Mouse (Mus musculus): Measurements from ENCODE around the gene Cnn2. TPM values are rescaled to one million over a fixed set of nuclear protein-coding genes. Genes with fewer than 3 reads are reported as not detected.

Gene Cnn2
- polyA plus RNA-seq, 1 experiment from 2014 or later = 42.8 TPM

DNA sequence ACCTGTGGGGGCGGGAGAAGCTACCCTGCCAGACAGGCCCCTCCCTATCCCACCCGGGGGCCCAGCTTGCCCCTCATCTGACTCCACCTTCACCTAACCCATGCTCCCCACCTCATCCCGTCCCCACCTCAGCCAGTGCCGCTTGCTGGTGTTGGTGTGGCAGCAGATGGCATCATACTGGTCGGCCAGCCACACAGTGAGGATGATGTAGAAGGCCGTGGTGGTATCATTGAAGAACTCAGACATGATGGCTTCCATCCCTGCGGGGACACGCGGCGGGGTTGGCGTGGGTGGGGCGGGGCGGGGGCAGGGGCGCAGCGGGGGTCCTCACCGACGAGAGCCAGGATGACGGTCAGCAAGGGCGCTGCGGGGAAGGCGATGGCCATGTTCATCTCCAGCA, 10.3 kb upstream of the Cnn2 start:
- 93% methylated on average over 17 of the region's 21 CpGs for WGBS (ENCODE audit: insufficient replicate concordance)
- no peak overlapping the region for H3K27ac ChIP-seq (ENCODE audit: low read depth)
- TF ChIP-seq CTCF (IDR thresholded peaks at IDR 0.05; ENCODE audit: low read depth) (no peak), EP300 (IDR thresholded peaks at IDR 0.05; ENCODE audit: low read depth) (no peak)
- DNase-seq (no peak), ATAC-seq (no peak)
- no peak overlapping the region for H3K4me2 ChIP-seq (ENCODE audit: low read depth, low read length)
- no peak overlapping the region for H3K9ac ChIP-seq (replicated peaks)
- peaks cover 9% of the 10 kb centered on the region; the same call in 1 of the 2 replicates for H3K9me3 ChIP-seq (ENCODE audit: low read length)
- peaks cover 40% of the 10 kb centered on the region for H3K36me3 ChIP-seq (replicated peaks; ENCODE audit: insufficient read depth, low read length)
- H3K4me3 ChIP-seq (ENCODE audit: low read depth, low read length) = no peak overlapping the region
- H3K27me3 ChIP-seq (ENCODE audit: insufficient read depth, low read length) = no peaks in the 10 kb centered on the region
- peaks cover 10% of the 10 kb centered on the region for H3K4me1 ChIP-seq (ENCODE audit: insufficient read depth)

DNA sequence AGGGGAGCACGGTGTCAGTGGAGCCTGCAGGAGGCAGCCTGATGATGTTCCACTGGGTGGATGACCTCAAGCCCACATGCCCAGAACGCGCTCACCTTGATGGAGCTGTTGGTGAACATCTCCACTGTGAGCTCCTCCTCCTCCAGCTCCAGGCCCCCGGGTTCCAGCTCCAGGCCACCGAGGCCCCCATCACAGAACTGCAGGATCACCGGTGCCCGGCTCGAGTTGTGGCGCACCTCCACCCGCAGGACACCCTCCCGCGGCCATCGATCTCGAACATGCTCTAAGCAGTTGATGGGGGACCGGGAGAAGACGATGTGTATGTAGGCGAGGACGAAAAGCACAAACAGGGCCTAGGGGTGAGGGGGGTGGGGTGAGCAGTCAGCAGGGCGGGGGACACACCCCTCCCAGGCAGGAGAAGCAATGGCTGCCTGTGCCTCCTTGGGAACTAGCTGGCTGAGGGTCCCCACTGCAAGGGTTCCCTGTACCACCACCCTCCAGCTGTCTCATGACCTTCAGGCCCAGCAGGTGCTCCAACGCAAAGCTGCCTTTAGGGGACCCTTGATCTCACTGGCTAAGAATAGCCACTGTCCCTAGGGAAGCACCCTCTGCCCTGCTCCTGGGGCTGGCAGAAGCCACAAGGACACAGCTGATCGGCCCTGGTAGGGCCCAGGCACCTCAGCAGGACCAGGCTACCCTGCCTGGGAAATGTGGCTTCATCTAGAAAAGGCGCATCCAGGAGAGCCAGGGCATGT, 8.8 kb upstream of the Cnn2 start:
- 87% methylated on average over 22 of the region's 22 CpGs for WGBS (ENCODE audit: insufficient replicate concordance)
- peaks cover 9% of the 10 kb centered on the region; the same call in 1 of the 2 replicates for H3K9me3 ChIP-seq (ENCODE audit: low read length)
- H3K27me3 ChIP-seq (ENCODE audit: insufficient read depth, low read length) = no peaks in the 10 kb centered on the region
- no peak for DNase-seq
- H3K36me3 ChIP-seq (replicated peaks; ENCODE audit: insufficient read depth, low read length) = peaks cover 40% of the 10 kb centered on the region
- H3K9ac ChIP-seq (replicated peaks) = no peak overlapping the region
- no peak overlapping the region for H3K4me3 ChIP-seq (ENCODE audit: low read depth, low read length)
- H3K4me1 ChIP-seq (ENCODE audit: insufficient read depth) = peaks cover 15% of the 10 kb centered on the region
- H3K27ac ChIP-seq (ENCODE audit: low read depth) = no peak overlapping the region
- no peak overlapping the region for H3K4me2 ChIP-seq (ENCODE audit: low read depth, low read length)
- no peak for ATAC-seq
- TF ChIP-seq CTCF (IDR thresholded peaks at IDR 0.05; ENCODE audit: low read depth) (no peak), EP300 (IDR thresholded peaks at IDR 0.05; ENCODE audit: low read depth) (no peak)

DNA sequence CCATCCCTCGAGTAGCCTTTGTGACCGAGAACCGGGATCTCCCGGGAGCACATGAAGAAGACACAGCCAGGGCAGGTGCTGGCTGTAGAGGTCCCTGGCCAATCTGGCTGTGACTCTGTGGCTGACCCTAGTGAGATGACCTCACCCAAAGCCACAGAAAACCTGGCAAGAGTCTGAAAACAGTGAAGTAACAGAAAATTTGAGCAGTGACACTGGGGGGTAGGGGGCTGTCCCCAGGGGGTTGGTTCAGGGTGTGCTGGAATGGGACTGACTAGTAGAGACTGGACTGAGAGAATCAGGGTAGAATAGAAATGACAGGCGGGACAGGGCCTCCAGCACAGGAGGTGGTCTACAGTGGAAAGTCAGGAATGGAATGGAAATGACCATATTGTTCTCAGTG, 5.2 kb upstream of the Cnn2 start:
- TF ChIP-seq CTCF (IDR thresholded peaks at IDR 0.05; ENCODE audit: low read depth) = no peak
- no peak for TF ChIP-seq EP300 (IDR thresholded peaks at IDR 0.05; ENCODE audit: low read depth)
- no peak for DNase-seq
- Histone ChIP-seq H3K9ac (replicated peaks) (peak overlapping the region; percentile 87), H3K27me3 (ENCODE audit: insufficient read depth, low read length) (peaks cover 7% of the 10 kb centered on the region; the same call in 1 of the 2 replicates), H3K9me3 (ENCODE audit: low read length) (no peaks in the 10 kb centered on the region), H3K4me1 (ENCODE audit: insufficient read depth) (peaks cover 38% of the 10 kb centered on the region), H3K4me2 (ENCODE audit: low read depth, low read length) (peak overlapping the region; percentile 78), H3K4me3 (ENCODE audit: low read depth, low read length) (peak overlapping the region; percentile 72), H3K36me3 (replicated peaks; ENCODE audit: insufficient read depth, low read length) (peaks cover 12% of the 10 kb centered on the region; the same call in 1 of the 2 replicates), H3K27ac (ENCODE audit: low read depth) (peak overlapping the region; percentile 88)
- ATAC-seq = no peak
- WGBS (ENCODE audit: insufficient replicate concordance) = 78% methylated on average over 5 of the region's 5 CpGs

DNA sequence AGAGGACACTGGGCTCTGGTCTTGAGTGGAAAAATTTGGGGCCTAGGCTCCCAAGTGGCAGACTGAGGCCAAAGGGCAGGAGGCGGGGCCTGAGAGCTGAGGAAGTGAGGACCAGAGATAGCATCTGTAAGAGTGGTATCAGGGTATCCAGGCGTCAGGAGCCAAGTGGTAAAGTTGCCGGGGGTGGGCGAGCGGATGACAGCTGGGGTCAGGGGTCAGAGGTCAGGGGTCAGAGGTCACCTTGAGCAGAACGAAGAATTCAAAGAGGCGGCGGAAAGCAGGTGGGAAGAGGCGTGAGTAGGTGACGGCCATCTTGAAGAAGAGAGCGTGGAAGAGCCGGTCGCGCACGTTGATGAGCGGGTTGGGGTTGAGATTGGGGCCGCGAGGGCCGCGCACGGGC, 4.7 kb upstream of the Cnn2 start:
- Histone ChIP-seq H3K4me2 (ENCODE audit: low read depth, low read length) (peak overlapping the region; percentile 78), H3K27ac (ENCODE audit: low read depth) (peak overlapping the region; percentile 88), H3K4me3 (ENCODE audit: low read depth, low read length) (peak overlapping the region; percentile 72), H3K9me3 (ENCODE audit: low read length) (no peaks in the 10 kb centered on the region), H3K4me1 (ENCODE audit: insufficient read depth) (peaks cover 43% of the 10 kb centered on the region), H3K36me3 (replicated peaks; ENCODE audit: insufficient read depth, low read length) (peaks cover 8% of the 10 kb centered on the region; the same call in 1 of the 2 replicates), H3K9ac (replicated peaks) (peak overlapping the region; percentile 87), H3K27me3 (ENCODE audit: insufficient read depth, low read length) (peaks cover 11% of the 10 kb centered on the region)
- under 1% methylated on average over 21 of the region's 21 CpGs for WGBS (ENCODE audit: insufficient replicate concordance)
- peak; percentile 3; the same call in 1 of the 2 replicates for ATAC-seq
- DNase-seq = peak; percentile 82
- TF ChIP-seq CTCF (IDR thresholded peaks at IDR 0.05; ENCODE audit: low read depth) (no peak), EP300 (IDR thresholded peaks at IDR 0.05; ENCODE audit: low read depth) (no peak)

DNA sequence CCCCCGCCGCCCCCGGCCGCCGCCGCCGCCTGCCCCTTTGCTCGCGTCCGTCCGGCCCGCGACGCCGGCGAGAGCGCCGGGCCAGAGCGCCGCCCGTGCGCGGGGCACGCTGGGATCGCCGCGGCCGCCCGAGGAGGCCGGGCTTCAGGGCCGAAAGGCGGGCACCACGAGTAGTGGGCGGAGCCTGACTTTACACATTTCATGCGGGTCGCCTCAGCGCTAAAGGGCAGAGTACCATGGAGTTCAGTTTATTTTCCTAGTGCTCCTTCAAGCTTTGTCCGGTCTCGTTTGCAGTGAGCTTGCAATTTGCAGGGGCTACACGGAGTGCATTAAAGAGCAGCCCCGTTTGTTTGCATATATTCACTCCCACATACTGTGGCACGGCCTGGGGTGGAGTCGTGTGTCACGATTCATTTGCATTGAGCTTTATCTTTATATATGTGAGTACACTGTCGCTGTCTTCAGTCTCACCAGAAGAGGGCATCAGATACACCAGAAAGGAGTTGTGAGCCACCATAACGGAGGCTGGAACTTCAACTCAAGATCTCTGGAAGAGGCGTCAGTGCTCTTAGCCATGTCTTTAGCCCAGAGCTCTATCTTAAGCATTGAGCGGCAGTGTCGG, 4.1 kb upstream of the Cnn2 start, which contains the start of gene Tmem259:
TSS of gene Tmem259 (minus strand) at position 136 of the 622 bp plus-strand sequence.
- H3K4me3 ChIP-seq (ENCODE audit: low read depth, low read length) = peak within 1 kb of the TSS; percentile 72
- H3K36me3 ChIP-seq (replicated peaks; ENCODE audit: insufficient read depth, low read length) = 0 out of 2 replicates have a peak, but pooled peaks cover 2% of the 10 kb centered on the region
- H3K27me3 ChIP-seq (ENCODE audit: insufficient read depth, low read length) = peaks cover 11% of the 10 kb centered on the region
- ATAC-seq = peak; percentile 78
- WGBS (ENCODE audit: insufficient replicate concordance) = under 1% methylated on average over 44 of the region's 49 CpGs
- peak within 1 kb of the TSS; percentile 87 for H3K9ac ChIP-seq (replicated peaks)
- H3K27ac ChIP-seq (ENCODE audit: low read depth) = peak within 1 kb of the TSS; percentile 88
- peak; percentile 81 for TF ChIP-seq CTCF (IDR thresholded peaks at IDR 0.05; ENCODE audit: low read depth)
- TF ChIP-seq EP300 (IDR thresholded peaks at IDR 0.05; ENCODE audit: low read depth) = peak; percentile 29; the same call in 1 of the 2 replicates
- H3K4me1 ChIP-seq (ENCODE audit: insufficient read depth) = peaks cover 45% of the 10 kb centered on the region
- H3K4me2 ChIP-seq (ENCODE audit: low read depth, low read length) = peak within 1 kb of the TSS; percentile 78
- peak; percentile 90 for DNase-seq
- H3K9me3 ChIP-seq (ENCODE audit: low read length) = no peaks in the 10 kb centered on the region

DNA sequence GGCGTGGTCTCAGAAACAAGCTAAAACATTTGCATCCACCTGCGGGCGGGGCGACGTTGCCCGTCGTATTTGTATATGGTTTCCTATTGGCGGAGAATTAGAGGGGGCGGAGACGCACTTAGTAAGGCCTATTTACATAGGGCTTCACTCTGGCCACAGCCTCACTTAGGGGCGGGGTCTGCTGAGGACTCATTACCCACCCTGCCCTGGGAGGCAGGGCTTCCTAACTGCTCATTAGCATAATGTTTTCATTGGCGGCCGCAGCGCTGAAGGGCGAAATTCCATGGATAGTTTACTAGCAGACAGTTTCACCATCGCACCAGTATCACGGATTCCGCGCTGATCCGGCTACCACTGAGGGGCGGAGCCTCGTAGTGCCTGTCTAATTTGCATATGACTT, 3.5 kb upstream of the Cnn2 start:
- Histone ChIP-seq H3K27me3 (ENCODE audit: insufficient read depth, low read length) (peaks cover 14% of the 10 kb centered on the region), H3K9me3 (ENCODE audit: low read length) (no peaks in the 10 kb centered on the region), H3K4me3 (ENCODE audit: low read depth, low read length) (peak overlapping the region; percentile 72), H3K4me2 (ENCODE audit: low read depth, low read length) (peak overlapping the region; percentile 78), H3K36me3 (replicated peaks; ENCODE audit: insufficient read depth, low read length) (0 out of 2 replicates have a peak, but pooled peaks cover 2% of the 10 kb centered on the region), H3K4me1 (ENCODE audit: insufficient read depth) (peaks cover 45% of the 10 kb centered on the region), H3K9ac (replicated peaks) (peak overlapping the region; percentile 87), H3K27ac (ENCODE audit: low read depth) (peak overlapping the region; percentile 88)
- under 1% methylated on average over 22 of the region's 22 CpGs for WGBS (ENCODE audit: insufficient replicate concordance)
- DNase-seq = peak; percentile 94
- TF ChIP-seq EP300 (IDR thresholded peaks at IDR 0.05; ENCODE audit: low read depth) = no peak
- TF ChIP-seq CTCF (IDR thresholded peaks at IDR 0.05; ENCODE audit: low read depth) = no peak
- ATAC-seq = peak; percentile 87

All from liver, postnatal 0 days (tissue).